Mouse (Mus musculus) layer of hippocampus, adult 6 months (tissue): ENCODE data around the gene Prim2. TPM values are rescaled to one million over a fixed set of nuclear protein-coding genes. Genes with fewer than 3 reads are reported as not detected.

ENCODE experiments used
- long read RNA-seq, 2 experiments: library from polyadenylated mRNA; unstranded; transcript quantifications; one replicate each; pipeline ENCODE4 v2.0.0; 2019 to 2020
- polyA plus RNA-seq: library from polyadenylated mRNA; unstranded; fragments of <200 nt; fragmentation: Nextera tagmentation; gene quantifications from 2 replicates; pipeline ENCODE4 v1.2.3, GENCODE M21; 2021

The Prim2 gene
- 4.4 and 5.1 TPM in 2 replicates for polyA plus RNA-seq
- long read RNA-seq, experiment 1, transcript Prim2-201 (14 exons, 1,975 nt), result major isoform, 5 of 9 reads
- long read RNA-seq, experiment 1, partial matches to known transcripts, result 3 of 9 reads
- long read RNA-seq, experiment 1, other reads (novel, unspliced or antisense), result 1 of 9 reads
- long read RNA-seq, experiment 2, transcript Prim2-201 (14 exons, 1,975 nt), result major isoform, 13 of 19 reads
- long read RNA-seq, experiment 2, partial matches to known transcripts, result 1 of 19 reads
- long read RNA-seq, experiment 2, other reads (novel, unspliced or antisense), result 5 of 19 reads

DNA sequence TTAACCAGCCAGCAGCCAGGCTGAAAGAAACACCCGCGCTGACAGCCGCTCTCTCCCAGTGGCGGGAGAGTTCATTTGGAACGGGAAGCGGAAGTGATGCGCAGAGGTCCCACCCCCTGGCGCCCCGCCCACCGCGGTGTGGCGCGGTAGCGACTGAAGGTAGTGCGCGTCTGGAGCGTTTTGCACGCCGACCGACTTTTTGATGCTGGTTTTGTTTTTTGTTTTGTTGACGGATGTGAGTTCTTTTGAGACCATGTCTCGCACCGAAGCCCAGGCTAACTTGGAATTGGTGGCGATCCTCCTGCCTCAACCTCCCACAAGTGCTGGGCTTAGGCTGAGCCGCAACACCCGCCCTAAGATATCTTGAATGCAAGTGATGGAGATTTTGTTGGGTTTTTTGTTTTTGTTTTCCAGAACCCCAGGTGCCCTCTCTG is at the start of gene Prim2:
Gene Prim2, minus strand, starts transcription at position 88 of the 434 bp plus-strand sequence.

Other genes starting within 250 kb of the Prim2 start
- 7.7 and 8.4 TPM in 2 replicates for gene Rab23, start 50.1 kb upstream of the Prim2 start, polyA plus RNA-seq
- 14.3 and 17.4 TPM in 2 replicates for gene Bag2, start 88.0 kb upstream of the Prim2 start, polyA plus RNA-seq
- 8.6 and 10.3 TPM in 2 replicates for gene Zfp451, start 144.8 kb upstream of the Prim2 start, polyA plus RNA-seq
- gene Bend6, start 238.0 kb upstream of the Prim2 start, polyA plus RNA-seq, result 50.6 and 60.9 TPM in 2 replicates
- gene Dst, start 238.4 kb upstream of the Prim2 start, polyA plus RNA-seq, result 21.6 and 23.3 TPM in 2 replicates